Mouse (Mus musculus) mouse embryonic stem cell (cell line): ENCODE data around the gene Col18a1.

ENCODE experiments used
- in situ Hi-C, 2 experiments: fragments of 300-500 bp; cut with MboI; formaldehyde crosslinking; loops; 1 replicate in 1 of 2; 3 replicates in 1 of 2; pipeline ENCODE4 v1.14.3; 2019 to 2020; ENCODE audit warnings: low sequenced_read_pairs in 2 of 2, low pct_unique_long_range_greater_than_20kb in 1 of 2, mixed read lengths in 1 of 2; ENCODE audit not compliant: unreplicated experiment in 1 of 2

Col18a1 gene

DNA sequence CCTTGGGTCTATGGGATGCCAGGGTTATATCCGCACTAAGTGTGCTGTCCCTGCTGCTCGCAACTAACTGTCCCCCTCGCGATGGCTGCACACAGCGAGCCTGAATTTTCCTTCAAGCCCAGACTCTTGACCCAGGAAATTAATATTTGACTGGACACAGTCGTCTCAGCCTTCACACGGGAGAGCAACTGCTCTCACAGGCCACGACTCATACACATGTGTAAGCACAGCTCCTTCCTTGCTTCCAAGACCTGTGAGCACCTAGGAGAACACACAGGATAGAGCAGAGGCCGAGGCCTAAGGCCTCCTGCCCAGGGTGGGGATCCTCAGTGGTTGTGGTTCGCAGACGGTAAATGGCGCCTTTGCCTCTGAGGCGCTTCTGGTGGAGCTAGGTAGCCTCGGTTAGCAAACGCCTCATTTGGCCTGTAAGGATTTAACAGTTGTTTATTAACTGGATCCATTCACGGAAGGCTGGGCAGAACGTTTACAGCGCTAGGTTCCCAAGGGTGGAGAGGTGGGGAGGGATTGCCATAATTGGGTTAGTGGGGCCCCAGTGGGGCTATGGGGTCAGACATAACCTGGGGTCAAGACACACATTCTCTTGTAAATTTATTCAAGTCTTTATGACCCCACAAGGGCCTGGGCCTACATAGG is 41.1 kb downstream of the Col18a1 start:
- in situ Hi-C loops = no loop called here

DNA sequence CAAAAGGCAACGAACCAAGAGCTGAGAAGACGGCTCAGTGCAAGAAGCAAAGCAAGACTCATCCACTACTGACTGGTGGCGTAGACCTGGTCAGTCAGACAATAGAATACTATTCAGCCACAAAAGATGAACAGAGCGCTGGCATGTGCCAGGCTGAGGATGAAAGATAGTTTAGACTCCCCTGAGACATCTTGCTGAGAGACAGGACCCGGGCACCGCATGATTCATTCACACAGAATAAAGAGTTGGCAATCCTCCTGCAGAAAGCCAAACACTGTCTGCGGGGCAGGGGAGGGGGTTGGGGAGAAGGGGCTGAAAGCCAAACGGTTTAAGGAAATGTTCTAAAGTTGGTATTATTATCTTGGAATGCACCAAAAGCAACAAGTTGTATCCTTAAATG is 42.4 kb downstream of the Col18a1 start:
- in situ Hi-C loops = loop anchor here in 1 of 2 experiments (5.0 kb wide), 1 partner anchor 47 kb away; no protein-coding TSS in a partner anchor

DNA sequence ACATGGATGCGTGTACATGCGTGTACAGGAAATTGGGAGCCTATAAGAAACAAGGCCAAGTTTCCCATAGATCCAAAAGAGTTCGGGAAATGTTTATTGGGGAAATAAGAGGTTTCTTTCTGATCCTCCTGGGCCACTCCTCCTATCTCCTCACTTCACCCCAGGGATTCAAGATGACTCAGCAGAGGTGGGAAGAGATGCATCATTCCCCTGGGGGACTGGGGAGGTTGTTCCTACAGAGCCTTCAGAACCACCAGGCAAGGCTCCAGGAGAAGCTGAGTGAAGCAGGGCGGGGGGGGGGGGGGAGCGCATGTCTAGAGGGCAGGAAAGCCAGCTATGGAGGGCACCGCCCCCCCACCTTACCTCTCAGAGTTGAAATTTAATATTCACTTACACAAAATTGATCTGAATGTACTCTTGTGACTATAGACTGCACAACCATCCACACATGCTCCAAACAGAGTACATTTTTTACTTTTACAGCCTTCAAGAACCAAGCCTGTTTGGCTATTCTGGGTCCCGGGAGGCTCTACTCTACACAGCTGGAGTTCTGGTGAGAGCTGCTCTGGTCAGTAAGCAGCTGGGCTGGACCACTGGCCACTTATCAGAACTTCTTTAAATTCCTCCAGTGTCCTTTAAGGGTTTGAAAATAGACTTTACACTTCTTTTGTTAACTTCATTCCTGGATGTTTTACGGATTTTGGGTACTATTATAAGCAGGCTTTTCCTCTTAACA is 44.9 kb downstream of the Col18a1 start:
- in situ Hi-C loops = loop anchor here in 1 of 2 experiments (5.0 kb wide), 1 partner anchor 44 kb away; no protein-coding TSS in a partner anchor

DNA sequence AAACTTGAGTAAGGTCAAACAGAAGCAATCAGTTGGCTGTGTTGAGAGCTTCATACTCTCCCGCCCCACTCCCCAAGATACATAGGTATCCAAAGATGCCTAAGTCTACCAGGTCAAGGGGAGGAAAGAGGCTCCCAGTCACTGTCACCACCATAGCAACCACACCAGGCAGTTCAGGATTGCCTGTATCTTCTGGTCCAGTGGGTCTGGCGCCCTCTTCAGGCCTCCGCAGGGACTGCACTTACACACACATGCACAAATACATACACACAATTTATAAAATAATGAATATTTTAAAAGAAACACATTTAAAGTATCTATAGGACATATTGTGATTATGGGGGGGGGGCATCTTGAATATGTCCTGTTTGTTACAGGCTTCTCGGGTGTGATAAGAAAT is 45.8 kb downstream of the Col18a1 start:
- in situ Hi-C loops = loop anchor here in 1 of 2 experiments (5.0 kb wide), 1 partner anchor 43 kb away; no protein-coding TSS in a partner anchor

DNA sequence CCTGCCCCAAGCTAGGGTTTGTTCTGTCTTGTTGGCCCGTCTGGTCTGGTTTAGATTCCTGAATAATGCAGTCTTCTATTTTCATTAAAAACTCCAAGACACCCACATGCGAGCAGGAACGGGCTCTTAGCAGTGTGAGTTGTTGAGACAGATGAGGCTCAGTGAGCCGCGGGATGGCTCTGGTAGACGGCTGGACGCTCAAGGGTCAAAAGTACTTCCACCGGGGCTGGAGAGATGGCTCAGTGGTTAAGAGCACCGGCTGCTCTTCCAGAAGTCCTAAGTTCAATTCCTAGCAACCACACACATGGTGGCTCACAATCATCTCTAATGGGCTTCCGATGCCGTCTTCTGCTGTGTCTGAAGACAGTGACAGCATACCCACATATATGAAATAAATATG is 46.9 kb downstream of the Col18a1 start:
- in situ Hi-C loops = no loop called here

DNA sequence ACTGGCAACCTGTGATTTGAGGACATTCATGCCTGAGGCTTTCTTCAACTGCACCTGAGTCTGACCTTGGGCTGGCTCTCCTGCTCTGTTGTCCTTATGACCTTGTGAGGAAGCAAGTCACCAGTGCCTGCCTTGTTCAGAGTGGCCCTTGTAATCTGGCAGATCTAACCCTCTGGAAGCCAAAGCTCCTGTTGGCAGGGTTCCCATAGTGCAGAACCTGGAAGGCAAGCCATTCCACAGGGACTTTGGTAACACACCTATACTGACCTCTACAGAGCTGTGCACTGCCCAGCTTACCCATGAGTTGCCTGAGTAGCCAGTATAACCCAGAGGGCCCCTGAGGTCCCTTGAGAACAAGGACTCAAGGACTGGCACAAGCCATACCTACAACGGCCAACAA is 48.0 kb downstream of the Col18a1 start:
- in situ Hi-C loops = no loop called here

DNA sequence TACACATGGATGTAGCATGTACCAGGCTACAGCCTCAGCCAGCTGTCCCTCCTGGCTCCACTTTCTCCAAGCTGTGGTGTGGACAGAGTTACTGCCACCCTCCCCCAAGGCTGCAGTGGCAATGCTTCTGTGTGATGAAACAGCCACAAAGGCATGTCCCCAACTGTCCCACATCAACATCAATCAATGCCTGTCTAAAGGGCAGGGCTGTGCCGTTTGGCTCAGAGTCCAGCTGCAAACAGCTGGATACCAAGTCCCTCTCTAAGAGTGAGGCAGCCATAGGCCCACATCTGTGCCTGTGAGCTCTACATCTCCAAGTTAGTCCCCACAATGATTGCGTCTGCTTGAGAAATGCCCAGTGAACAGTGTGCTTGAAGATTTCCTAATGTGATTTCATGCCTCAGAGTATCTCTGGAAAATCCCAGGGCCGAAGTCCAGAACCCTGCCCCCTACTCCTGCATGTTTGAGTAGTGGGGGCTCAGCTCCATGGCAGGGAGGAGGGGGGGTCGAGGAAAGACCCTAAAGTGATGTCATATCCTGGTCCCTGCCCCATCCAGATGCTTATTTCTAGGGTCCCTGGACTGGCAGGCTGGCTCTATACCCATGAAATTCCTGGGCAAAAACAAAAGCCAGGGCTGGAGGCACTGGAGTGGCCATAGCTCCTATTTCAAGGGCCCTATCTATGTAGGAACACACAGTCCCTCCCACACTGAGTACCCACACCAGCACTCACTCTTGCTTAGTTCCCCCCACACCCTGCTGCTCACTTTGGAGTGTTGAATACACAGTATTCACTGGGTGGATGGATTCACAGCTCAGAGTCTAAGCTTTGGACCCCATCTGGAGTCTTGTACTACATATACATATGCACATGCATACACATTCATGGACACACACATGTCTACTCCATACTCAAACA is 49.6 kb downstream of the Col18a1 start:
- in situ Hi-C loops = no loop called here

DNA sequence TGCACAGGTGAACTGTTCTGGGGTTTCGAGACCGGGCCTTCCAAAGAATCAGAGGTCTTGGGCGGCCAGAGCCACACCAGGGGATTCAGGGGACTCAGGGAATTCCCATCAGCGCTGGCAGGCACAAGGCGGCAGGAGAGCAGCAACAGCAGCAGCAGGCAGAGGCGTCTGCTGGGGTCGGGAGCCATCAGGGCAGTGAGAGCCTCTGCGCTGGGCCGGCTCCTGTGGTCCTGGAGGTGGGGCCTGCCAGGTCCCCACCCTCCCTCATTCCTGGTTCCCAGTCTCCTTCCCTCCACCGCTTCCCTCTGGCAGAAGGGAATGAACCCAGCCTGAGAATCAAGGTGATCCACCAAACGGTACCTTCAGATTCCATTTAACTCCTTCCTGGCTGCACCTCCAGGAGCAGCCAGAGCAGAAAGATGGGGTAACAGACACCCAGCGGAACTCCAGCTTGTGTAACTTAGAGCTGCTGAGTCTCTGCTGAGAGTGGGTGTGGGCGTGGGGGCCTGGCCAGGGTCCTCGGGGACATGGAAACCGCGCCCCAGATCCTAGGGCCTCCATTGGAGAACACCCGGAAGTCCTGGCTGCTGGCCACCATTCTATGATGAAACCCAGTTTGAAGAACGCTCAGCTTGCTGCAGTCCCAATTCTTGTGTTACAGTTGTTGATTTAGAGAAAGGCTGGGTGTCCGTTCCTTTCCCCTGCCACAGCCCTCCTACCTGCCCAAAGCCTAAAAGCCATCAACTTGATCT is 52.7 kb downstream of the Col18a1 start:
- in situ Hi-C loops = no loop called here

DNA sequence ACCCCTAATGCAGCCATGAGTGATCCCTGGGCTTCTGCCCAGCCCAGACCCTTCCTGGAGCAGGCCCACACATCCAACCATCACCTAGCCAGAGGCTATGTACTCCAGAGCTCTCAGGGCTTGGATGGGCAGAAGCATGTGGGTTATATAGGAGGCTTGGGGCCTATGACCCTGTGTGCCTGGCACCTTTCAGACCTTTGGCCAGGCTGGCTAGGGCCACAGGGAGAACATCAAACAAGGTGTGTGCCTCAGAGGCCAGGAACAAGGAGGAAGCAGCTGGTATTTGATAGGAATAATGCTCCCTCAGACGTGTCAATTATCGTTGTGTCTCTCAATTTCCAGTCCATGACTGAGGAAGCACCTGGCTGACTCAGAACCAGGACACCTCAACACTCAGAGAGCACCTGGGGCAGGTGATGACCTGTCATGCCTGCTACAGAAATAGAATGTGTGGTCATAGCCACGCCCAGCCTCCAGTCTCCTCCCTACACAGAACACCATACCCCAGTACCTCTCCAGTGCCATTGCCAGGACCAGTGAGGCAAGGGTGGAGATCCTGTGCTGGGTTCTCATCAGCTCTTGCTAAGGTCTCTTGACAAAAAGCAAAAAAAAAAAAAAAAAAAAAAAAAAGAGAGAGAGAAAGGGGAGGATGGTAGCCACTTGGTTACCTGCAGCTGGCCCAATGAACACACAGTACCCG is 54.6 kb downstream of the Col18a1 start:
- in situ Hi-C loops = no loop called here

DNA sequence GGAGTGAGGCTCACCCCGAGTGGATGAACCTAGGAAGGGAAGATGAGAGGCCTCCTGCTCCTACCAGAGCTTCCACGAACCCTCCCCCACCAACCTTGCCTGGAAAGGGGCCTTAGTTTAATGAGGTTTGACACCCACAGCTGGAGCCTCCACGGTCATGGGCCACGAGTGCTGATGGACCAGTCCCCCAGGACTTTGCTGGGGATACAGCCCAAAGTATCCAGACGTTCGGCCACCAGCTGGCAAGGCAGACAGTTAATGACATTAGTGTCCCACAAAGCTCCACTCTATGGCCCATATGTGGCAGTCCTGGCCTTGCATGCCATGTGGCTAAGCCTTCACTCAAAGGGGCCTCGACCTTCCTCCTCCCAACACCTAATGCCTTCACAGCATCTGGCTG is 55.5 kb downstream of the Col18a1 start:
- in situ Hi-C loops = no loop called here

DNA sequence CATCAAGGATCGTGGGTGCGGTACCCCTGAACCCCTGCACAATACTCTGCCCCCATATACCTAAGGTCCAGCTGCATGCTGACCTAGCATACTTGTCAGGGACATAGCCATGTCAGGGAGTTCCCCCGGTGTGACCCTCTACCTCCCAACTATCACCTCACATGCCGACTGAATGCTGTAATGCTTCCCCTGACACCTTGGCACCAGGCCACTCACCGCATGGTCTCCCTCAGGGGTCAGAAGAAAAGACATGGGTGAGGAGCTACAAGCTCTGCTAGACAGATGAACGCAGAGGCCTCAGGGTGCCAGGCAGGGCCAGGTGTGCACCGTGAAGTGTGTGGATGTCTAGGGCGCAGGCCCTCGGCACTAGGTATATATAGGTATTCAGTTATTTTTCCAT is 56.3 kb downstream of the Col18a1 start:
- in situ Hi-C loops = no loop called here

DNA sequence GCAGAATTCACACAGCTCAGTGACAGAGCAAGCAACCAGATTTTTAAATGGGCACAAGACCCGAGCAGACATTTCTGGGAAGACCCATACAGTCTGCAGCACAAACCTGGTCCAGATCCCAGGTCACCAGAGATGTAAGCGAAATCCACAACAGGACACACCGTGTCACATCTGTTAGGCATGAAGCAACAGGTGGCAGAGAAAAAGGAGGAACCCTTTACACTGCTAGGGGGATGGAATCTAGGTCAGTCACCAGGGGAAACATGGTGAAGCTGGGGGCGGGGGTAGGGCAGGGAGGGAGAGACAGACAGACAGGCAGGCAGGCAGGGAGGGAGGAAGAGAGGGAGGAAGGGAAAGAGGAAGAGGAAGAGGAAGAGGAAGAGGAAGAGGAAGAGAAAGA is 58.2 kb downstream of the Col18a1 start:
- in situ Hi-C loops = no loop called here

DNA sequence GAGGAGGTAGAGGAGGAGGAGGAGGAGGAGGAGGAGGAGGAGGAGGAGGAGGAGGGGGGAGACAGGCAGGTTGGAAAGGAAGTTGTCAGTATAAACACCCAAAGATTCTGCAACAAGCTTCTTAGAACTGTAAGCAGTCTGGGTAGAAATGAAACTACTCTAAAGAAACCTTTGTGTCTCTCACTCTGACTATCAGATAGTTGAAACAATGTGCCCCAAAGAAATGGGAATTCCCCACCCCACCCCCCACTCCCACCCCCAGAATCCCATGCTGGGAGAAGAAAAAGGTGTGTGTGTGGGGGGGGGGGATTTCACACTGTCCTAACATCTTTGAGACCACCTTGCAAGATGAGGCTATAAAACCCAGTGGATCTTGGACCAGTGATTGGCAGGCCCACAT is 62.0 kb downstream of the Col18a1 start:
- in situ Hi-C loops = no loop called here

DNA sequence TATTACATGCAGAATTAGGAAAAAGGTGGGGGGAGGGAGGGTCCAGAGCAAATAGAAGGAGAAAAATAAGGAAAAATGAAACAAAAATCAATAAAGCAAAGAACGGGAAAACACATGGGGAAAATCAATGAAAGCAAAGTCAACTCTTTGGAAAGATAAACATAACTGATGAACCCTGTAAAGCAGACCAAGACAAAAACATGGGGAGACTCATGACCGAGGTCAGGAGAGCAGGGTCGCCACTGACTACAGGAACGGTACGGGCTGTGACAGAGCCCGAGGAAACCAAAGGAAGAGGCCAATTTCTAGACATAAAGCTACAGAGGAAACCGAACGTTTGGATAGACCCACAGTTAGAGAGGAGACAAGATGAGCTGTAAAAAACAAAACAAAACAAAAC is 62.7 kb downstream of the Col18a1 start:
- in situ Hi-C loops = no loop called here

DNA sequence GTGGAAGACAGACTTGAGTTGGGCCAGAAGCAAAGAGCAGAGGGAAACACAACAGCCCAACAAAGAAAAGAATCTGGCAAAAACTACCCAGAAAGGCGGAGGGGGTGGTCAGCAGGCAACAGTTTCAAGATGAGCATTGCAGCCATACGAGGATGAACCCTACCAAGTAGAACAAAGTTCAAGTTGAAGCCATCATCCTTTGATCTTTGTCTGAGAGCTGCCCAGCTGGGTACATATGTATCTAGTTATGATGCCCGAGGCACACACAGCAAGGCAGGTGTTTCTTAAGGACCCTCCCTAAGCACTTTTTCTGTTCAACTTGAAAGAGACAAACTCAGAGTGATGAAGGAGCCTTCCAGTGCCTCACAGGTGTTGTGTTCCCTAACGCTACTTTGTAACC is 66.6 kb downstream of the Col18a1 start:
- in situ Hi-C loops = loop anchor here in 1 of 2 experiments (25.0 kb wide), 1 partner anchor 638 kb away; the partner anchor contains the start of genes Gm10100 and Gm18596

DNA sequence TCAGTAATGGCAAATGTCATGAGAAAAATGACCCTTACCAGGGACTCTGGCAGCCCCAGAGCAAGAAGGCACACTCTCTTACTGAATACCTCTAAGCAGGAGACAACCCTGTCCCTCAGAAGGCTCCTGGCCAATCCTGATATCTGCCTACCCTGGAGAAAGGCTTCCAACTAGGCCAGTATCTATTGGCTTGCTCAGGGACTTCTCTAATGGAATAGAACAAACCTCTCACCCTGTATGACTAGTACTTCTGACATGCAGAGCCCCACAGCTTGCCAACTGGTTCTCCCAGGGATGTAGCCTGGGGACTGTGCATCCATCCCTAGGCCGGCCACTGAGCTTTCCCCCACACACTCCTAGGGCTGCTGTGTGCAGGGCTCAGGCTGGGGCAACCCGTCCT is 67.7 kb downstream of the Col18a1 start:
- in situ Hi-C loops = loop anchor here in 1 of 2 experiments (25.0 kb wide), 1 partner anchor 639 kb away; the partner anchor contains the start of genes Gm10100 and Gm18596

DNA sequence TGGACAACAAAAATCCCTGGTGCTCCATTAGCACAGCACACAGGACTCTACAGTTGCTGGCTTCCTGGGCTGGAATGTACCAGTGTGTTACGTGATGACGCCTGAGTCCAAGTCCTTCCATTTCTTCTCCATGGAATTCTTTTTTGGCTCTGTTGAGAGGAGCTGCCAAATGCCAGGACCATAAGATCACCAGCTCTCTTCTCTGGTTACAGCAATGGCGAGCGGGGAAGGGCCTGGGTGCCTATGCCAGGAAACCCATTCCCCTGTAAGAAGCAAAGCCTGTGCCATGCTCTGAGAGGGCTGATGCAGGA is 68.5 kb downstream of the Col18a1 start:
- in situ Hi-C loops = loop anchor here in 1 of 2 experiments (25.0 kb wide), 1 partner anchor 639 kb away; the partner anchor contains the start of genes Gm10100 and Gm18596
